Mouse (Mus musculus) gastrocnemius, postnatal 10 days (tissue): Measurements from ENCODE around the gene Zfp771. TPM values are rescaled to one million over a fixed set of nuclear protein-coding genes. Genes with fewer than 3 reads are reported as not detected.

Experiments used
- DNase-seq: peaks from one replicate; pipeline ENCODE4 v3.0.0; 2021; ENCODE audit warnings: mixed read lengths
- long read RNA-seq, 2 experiments: library from polyadenylated mRNA; stranded (forward); transcript quantifications; one replicate each; pipeline ENCODE4 v2.0.0; 2021
- total RNA-seq, 2 experiments: library from RNA; stranded (reverse); gene quantifications; 2 replicates each; pipeline ENCODE4 v1.2.3; 2021

Zfp771 gene
- total RNA-seq = 10 to 100 TPM; 18.6 to 20.9 TPM
- long read RNA-seq, experiment 1, transcript Zfp771-201 (3 exons, 1,484 nt) = major isoform, 36 of 53 reads
- long read RNA-seq, experiment 1, partial matches to known transcripts = 4 of 53 reads
- long read RNA-seq, experiment 1, other reads (novel, unspliced or antisense) = 13 of 53 reads
- long read RNA-seq, experiment 2, transcript Zfp771-201 (3 exons, 1,484 nt) = major isoform, 23 of 43 reads
- long read RNA-seq, experiment 2, partial matches to known transcripts = 1 of 43 reads
- long read RNA-seq, experiment 2, other reads (novel, unspliced or antisense) = 19 of 43 reads

DNA sequence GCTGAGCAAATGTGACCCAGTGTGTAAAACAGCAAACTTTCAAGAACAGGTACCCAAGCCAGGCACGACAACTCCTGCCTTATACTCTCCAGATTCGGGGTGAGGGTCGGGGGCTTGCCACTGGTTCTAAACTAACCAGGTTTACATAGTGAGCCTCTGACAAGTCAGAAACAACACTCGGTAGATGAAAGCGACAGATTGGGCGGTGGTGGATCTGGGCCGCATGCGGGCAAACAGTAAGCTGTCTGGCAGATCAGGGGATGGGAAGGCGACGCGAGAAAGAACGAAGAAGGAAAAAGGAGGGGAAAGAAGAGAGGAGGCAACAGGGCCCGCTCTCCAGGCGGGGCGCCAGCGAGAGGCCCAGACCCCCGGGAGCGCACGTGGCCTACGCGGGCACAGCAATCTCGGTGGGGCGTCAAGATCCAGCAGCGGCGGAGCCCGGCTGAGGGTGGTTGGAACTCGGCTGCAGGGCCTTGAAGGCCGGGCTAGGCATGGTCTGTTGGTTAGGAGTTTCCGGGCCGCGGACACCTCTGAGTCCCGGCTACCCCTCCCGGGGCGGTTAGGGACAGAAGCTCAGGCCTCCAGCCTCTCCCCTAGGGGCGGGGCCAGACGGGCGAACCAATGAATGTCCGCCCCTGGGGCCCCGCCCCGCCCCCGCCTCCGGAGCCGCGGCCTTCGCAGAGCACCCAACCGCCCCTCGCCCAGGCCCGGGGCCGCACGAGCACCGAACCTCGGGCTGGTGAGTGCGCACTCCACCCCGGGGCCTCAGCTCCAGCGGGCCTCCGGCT is at the start of gene Zfp771:
Gene Zfp771 (plus strand): TSS at position 405 of the 788 bp plus-strand sequence.
- DNase-seq = peak; percentile 98

DNA sequence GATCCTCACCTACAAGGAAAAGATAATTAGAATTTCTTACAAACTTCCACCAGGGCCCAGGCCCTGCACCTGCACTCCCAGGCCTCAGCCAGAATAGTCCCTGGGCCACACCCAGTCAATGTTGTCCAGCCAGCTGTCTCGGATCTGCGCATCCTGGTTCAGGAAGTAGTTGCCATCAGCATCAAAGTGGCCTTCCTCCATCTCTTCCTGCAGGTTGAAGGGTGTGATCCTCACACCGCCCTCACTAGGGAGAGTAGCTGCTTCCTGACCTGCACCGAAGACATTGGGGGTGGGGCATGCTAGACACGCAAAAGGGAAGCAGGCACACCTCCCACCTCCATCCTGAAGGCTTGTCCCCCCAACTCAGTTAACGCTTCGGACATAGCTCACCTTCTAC is 49.4 kb upstream of the Zfp771 start:
- DNase-seq = no peak

GRCm38 (mm10) chr7:127195544-127196295 is 48.4 kb upstream of the Zfp771 start, which contains the start of gene Cd2bp2:
Gene Cd2bp2, minus strand, starts transcription at chr7:127196050.
- DNase-seq = peak; percentile 91

- no peak for DNase-seq
These were observed 47.6 kb upstream of the Zfp771 start for GRCm38 (mm10) chr7:127196484-127196883.

- no peak for DNase-seq
These were observed 37.5 kb upstream of the Zfp771 start for GRCm38 (mm10) chr7:127206606-127207005.

- no peak for DNase-seq
These were observed 36.4 kb upstream of the Zfp771 start for GRCm38 (mm10) chr7:127207374-127208294.

DNA sequence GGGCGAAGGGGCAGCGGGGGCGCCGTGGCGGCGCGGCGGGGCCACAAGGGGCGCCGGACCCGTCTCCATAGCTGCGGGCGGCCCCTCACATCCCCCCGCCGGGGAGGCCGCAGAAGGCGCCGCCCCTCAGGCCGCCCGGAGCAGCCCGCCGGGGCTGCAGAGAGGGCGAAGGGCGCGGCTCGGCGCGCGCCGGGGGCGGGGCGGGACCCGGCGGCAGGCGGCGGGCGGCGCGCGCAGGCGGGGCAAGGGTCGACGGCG is 35.9 kb upstream of the Zfp771 start, which contains the start of gene Tbc1d10b:
Gene Tbc1d10b (minus strand): TSS at position 174 of the 258 bp plus-strand sequence.
- DNase-seq = no peak

GRCm38 (mm10) chr7:127208553-127209438 is 35.3 kb upstream of the Zfp771 start, which contains the start of gene Mylpf:
Gene Mylpf, plus strand, starts transcription at chr7:127208890.
- DNase-seq = peak; percentile 96

DNA sequence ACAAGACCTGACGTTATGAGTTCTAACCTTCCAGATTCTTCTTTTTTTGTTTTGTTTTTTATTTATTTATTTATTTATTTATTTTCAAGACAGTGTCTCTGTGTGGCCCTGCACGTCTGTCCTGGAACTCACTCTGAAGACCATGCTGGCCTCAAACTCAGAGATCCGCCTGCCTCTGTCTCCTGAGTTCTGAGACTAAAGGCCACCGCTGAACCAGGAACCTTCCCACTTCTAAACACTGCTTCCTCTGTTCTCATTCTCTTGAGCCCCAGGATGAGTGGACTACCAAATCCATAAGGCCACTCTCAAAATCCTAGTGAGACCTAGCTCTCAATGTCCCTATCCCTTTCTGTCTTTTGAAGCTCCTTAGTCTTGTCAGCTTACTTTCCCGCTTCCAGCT is 34.2 kb upstream of the Zfp771 start:
- no peak for DNase-seq

DNA sequence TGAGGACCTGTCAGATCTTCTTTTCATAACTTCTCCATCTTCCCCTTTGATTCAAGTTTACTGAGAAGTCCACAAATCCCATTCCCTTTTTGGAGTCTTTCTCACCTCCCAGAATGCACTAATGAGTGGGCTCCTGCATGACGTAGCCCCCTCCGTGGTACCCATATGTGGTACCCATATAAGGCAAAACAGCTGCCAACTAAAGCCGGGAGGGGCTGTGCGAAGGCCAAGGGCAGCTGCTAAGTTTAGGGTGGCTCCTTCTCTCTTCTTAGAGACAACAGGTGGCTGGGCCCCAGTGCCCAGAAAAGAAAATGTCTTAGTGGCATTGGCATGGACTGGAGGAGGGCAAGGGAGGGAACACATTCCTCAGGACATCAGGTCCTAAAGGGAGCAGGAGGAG is 33.8 kb upstream of the Zfp771 start:
- no peak for DNase-seq

DNA sequence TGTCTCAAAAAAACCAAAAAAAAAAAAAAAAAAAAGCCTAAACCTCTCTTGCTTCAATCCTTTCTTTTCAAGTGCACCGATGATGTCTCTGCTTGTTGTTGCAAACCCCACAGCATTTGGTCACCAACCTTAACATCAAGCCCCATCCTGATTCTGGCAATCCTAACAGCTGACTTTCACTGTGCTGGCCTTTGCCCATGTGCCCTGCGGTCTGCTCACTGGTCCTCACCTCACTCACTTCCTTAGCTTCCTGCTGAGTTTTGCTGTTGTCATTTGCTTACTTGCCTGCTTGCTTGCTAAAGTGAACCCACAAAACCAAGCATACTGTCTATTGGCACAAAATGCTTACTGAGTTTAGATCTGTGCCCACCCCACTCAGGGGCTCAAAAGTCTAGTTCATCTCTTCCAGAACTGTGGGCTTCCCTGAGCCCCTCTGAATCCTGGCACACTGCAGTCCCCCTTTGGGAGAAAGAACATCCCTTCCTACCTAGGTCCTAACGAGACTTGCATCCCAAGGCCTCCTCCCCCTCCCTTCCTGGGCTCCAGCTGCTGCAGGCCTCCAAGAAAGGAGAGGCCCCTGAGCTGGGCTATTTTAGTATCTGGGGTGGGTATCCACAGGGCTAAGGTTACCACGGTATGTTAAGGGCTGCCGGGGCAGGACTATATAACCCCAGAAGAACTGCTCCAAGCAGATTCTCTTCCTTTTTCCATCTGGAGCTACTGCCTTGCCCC is 32.9 kb upstream of the Zfp771 start:
- no peak for DNase-seq

DNA sequence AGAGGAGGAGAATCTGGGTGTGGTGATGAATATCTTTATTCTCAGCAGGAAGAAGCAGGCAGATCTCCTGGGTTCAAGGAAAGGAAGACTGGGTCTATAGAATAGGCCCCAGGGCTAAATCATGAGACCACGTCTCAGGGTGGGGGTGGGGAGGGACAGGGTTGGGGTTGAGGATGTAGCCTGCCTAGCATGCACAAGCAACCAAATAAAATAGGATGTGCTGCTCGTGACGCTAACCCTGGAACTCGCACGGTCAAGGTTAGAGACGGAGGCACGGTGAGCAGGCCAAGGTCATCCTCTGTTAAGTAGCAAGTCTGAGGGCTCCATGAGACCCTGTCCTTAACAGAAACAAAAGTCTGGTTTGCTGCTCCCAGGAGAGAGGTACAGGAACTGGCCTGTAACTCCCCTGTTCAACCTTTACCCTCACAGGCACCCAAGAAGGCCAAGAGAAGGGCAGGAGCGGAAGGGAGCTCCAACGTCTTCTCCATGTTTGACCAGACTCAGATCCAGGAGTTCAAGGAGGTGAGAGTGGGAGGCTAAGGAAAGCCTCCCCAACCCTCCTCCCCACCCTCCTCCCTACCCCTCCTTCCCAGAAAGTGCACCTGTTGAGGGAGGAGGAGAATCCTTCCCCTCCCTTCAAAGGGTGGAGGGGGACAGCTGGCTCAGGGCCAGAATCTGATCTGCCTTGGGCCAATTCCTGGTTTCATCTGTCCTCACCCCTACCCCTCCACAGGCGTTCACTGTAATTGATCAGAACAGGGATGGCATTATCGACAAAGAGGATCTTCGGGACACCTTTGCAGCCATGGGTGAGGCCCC is 31.4 kb upstream of the Zfp771 start:
- peak; percentile 57 for DNase-seq

- no peak for DNase-seq
These were observed 30.6 kb upstream of the Zfp771 start for GRCm38 (mm10) chr7:127213485-127213884.

DNA sequence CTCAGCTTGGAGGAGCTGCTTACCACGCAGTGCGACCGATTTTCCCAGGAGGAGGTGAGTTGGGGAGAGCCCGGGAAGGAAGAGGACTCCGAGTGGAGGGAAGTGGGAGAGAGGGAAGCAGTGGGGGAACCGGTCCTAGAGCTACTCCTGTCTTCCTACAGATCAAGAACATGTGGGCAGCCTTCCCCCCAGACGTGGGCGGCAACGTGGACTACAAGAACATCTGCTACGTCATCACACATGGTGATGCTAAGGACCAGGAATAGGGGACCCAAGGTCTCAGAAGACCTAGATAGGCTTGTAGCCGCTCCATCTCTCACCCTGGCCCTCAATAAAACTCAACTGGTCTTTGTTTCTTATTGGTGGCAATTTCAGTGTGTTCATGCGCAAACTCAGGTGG is 30.1 kb upstream of the Zfp771 start:
- no peak for DNase-seq

GRCm38 (mm10) chr7:127214521-127214920 is 29.6 kb upstream of the Zfp771 start:
- peak; percentile 60 for DNase-seq

- DNase-seq = peak; percentile 71
These were observed 28.8 kb upstream of the Zfp771 start for GRCm38 (mm10) chr7:127214981-127215871.

DNA sequence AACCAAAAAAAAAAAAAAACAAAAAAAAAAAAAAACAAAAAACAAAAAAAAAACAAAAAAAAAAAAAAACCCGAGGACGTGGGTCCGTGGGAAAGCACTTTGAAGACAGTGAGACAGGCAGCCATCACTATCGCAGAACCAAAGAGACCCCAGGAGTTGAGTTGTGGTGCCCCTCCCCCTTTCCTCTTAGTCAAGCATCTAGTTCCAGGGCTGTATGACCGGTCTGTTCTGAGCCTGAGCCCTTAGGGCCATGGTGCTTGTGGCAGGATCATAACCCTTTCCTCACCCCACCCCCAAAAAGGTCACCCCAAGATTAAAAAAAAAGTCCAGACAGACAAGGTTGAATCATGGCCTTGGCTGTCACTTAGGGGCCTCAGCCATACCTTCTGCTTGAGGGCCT is 27.8 kb upstream of the Zfp771 start:
- DNase-seq = no peak

DNA sequence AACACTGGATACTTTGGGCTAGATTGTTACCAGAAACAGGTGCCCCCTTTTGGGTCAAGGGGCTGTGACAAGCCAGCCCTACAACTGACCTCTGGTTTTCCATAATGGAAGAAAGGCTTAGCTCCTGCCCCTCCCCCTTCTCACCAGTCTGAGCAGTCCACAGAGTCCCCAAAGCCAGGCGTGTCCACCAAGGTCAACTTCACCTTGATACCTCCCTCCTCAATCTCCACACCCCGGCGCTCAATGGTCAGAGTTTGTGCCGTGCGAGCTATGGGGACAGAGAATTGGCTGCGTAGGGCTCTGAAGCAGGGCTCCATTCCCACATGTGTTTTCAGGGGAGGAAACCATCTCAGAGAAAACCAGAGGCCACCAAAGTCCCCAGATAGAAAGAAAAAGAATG is 26.6 kb upstream of the Zfp771 start:
- DNase-seq = no peak
